Mouse (Mus musculus) NIH3T3 (cell line): Measurements from ENCODE around the gene Slc24a3.

Source experiments
- DNase-seq: peaks from one replicate; pipeline ENCODE4 v3.0.0-alpha.2; 2012; ENCODE audit warnings: low read depth

The Slc24a3 gene

DNA sequence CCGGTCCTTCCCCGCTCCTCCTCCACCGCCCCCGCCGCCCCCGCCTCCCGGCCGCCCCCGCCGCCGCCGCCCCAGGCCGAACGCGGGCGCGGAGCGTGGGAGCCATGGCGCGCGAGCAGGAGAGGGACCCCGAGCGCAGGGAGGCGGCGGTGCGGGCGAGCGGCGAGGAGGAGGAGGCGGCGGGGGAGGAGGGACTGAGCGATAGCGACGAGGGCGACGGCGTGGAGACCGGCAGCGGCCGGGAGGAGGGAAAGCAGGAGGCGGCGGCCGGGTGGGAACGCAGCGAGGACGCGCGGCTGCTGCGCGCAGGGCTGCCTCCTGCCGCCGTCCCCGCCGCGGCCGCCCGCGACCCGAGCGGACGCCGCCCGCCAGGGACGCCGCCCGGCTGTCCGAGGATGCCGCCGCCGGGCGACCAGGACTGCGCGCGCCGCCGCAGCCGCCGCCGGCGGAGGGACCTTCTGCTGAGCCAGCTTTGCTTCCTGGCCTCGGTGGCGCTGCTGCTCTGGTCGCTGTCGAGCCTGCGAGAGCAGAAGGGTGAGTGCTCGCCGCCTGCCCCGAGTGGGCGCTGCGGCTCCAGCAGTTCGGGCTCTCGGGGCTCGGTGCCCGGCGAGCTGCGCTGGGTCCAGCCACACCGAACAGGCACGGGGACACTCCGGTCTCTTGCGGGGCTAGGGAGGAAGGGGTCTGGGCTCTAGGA is at the start of gene Slc24a3:
TSS of gene Slc24a3 (plus strand) at position 91 of the 697 bp plus-strand sequence.
- DNase-seq, result no peak

DNA sequence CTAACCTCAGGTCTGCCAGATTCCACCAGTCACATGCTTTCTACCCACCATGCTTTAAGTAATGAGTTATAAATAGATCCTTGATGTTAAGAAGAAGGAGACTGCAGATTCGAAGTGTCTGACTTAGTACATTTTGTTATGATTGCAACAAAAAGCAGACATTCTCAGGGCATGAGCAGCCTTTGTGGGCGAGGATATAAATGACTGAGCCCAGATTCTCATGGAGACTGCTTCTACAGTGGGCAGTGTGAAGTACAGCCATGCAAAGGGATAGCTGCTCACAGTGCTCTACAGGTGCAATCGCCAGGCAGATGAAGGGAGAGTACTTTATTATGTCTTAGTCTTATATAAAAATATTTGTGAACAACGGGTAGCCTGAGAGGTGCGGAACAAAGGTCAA is 49.8 kb upstream of the Slc24a3 start:
- DNase-seq, result no peak

DNA sequence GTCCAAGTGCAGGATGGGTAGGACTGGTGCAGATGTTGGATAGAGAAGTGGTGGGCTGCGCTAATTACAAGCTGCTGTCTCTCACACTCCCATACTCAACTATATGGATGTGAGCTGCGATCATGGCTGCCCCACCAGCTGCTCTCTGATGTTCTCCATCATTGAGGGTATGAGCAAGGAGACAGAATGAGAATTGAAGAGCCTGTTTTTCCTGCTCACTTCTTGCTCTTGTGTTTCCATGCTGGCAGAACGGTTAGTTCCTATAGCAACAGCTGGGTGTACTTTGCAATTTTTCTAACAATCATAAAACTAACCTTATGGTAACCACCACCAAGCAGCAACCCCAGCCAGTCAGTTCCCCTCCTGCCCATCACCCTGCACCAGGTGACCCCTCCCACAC is 39.8 kb upstream of the Slc24a3 start:
- no peak for DNase-seq

DNA sequence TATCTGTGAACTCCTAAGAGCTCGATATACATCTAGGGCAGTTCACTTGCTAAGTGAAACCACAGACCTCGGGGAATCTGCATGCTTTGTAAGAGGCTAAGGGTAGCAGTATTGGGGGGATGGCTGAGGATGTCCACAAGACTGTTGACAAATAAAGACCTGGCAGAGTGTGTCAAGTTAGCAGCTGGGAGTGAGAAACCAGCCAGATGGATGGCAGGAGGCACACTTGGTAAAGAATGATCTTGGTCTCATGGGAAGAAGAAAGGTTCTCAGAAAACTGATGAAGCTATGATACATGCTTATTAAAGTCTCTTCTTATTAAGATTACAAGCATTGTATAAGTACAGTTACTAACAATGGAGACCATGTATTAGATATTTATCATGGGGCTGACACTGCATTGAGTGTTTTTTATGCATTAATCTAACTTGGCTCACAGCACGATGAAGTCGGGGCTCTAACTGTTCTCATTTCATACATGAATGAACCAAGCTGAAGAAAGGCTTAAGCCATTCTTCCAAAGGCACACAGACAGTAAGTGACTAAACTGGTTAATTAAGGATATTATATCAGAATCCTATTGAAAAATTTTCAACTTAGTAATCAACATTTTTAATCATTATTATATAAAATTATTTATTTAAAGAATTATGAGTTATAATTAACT is 30.8 kb upstream of the Slc24a3 start:
- no peak for DNase-seq

DNA sequence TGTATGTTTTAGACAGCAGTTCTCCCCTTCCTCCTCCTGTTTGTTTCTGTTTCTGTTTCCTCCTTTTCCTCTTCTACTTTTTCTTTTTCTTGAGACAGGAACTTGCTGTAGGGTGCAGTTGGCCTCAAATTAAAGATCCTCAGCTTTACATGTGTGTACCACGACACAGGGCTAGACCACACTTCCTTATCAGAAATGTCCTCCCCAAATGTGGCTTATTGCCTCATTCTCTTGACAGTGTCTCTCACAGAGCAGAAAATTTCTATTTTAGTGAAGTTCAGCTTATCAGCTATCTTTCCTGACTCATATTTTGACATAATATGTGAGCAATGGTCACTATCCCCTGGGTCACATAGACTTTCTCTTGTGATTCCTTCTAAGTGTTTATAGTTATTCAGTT is 17.1 kb upstream of the Slc24a3 start:
- no peak for DNase-seq

DNA sequence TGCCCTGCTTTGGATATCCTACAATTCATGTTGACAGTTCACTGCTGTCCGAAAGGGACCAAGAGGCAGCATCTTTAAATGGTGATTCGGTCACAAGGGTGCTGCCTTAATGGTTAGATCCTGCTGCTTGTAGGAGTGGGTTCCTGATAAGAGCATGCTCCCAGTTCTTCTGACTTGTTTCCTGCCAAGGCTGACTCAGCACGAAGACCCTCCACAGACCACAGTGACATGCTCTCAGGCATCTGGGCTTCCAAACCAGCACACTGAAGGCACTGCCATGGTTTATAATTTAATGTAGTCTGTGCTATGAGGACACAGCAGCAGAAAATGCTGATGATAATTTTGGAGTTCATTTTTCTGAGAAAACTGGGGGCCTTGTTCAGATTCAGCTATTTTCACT is 16.7 kb upstream of the Slc24a3 start:
- no peak for DNase-seq

DNA sequence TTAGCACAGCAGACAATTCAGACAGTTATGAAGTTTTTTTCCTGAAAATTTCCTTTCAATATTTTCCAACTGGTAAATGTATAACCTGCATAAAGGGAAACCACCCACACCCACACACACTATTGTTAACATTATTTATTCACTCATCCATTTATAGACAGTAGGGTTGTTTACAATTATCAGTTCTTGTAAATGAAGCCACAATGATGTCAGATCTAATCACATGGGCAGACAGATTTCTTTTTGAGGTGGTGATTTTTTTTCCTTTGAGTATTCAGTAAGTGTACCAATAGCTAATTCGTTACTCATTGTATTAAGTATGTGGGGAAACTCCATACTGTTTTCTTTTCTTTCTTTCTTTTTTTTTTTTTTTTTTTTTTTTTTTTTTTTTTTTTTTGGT is 15.3 kb upstream of the Slc24a3 start:
- no peak for DNase-seq

DNA sequence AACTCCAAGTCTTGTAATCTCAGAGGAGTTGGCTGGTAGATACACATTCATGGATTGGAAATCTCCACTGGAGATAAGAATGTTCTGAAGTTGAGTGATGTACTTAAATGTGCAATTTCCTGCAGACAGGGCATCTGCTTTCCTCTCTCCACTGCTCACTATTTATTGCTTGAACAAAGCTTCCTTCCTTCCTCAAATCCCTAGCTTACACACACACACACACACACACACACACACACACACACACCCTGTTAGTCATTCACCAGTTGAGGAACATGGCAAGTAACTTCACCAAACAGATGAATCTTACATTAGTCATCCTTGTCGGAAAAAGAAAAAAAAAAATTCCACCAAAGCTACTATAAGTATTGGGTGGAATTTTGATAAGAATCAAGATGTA is 8.6 kb upstream of the Slc24a3 start:
- DNase-seq, result peak; percentile 14

DNA sequence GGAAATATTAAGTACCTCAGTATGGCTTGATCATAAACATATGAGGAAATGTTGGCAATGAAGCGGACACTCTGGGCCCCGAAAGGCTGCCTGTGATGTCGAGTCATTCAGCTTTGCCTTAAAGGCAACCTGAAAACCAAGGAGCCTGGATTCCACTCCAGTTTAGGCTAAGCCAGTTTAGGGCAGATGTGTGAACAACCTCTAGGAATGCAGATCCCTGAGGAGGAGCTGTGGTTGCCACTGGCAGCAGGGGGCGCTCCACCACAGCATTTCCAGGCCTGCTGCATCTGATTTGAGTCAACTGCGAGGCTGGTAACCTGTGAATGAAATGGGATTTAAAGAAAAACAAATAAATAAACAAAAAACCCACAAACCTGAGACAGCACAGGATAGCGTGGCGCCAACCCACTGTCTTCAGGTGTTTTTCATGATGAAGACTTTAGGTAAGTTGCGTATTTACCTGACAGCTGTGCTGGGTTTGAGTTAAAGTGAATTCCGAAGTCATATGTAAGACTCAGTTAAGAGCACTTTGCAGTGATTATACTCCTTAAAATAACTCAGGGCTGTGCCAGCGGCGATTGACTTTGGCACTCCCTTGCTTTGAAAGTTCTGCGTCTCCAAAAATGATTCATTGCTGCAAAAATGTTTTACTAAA is 6.4 kb upstream of the Slc24a3 start:
- peak; percentile 77 for DNase-seq

DNA sequence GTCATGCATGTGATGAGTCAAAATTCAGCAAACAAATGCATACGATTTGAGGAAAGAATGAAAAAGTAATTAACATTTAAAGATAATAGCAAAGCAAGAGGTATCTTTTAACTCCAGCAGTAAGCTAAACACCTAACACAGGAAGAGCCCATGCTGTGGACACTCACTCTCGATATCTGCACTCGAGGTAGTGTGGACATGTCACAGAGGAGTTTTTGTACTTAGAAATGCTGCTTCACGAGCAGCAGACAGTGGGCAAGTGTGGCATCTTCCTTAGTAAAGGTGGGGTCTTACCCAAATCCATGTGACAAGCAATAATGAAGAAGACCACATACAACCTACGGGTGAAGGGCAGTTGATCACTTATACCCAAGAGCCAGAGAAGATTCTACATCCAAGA is 3.5 kb upstream of the Slc24a3 start:
- no peak for DNase-seq

DNA sequence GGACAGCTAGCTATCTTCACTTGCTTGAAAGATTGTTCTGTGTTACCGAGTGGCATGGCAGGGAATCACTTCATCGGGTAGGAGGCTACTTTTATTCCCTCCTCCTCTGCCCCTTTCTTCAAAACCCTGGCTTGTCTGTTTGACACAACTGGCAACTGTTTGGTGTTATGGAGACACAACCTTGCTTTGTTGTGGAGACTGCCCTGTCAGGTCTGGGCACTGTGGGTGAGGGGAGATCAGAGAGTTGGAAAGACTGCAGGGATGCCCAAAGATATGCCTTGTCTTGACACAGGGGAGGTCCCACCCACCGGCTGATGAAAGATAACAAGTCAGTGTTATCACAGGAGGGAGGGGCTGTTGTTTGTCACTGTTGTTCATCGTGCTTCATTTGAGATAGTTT is 3.0 kb upstream of the Slc24a3 start:
- DNase-seq, result no peak

DNA sequence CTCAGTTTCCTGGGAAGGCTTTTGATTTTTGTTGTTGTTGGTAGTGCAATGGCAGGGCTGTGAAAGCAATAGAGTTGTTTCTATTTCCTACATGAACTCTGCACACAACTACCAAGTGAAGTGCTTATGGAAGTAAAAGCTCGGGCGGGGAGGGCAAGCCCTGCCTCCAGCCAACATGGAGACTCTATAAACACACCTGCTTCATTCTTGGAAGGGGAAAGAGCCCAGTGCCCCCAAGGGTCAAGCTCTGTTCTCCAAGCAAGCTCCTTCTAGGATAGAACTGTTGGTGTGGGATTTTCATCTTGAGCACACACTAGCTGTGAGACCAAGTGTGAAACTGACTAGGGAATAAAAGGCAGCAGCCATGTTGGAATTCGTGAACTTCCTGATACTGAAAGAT is 2.5 kb upstream of the Slc24a3 start:
- no peak for DNase-seq

DNA sequence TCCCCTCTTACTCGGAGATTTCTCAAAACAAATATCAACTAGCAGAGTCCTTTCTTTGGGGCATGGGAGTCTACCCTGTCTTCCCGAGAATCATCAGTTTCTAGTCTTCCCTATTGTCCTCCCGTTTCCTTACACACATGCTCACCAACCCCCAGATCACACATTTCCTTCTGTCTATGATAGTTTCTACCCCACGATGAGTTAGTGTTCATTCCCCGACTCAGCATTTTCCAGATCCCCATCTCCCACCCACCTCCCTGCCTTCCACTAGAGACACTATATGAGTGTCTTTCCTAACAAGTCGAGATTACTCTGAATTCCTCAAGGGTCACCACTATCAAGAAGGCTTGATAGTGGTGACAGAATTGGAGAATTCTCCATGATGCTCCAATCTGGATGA is 1.7 kb upstream of the Slc24a3 start:
- DNase-seq, result no peak

DNA sequence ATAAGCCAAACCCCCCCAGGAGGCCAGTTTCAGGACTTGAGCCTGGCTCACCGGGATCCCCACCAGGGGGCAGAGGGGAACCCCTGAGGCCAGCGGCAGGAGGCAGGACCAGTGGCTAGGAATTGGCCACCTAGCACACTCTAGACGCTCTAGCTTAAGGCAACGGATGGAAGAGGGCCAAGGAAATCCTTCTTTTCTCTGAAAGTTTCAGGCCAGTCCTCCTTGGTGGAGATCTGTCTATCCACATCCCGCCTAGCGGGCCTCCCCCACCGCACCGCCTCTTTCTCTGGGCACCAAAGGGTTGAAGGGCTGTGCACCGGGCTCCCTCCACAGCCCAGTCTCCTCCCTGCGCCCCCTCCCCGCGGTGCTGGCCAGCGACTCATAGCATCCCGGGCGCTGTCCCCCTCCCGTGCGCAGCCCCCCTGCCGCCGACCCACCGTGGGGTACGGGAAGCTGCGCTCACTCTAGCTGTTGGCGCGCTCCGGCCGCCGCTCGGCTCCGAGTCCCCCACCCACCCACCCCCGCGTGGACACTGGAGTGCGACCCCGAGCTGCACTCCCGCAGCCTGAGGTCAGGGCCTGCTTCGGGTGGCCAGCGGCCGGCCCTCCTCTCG is 397 bp upstream of the Slc24a3 start:
- DNase-seq, result no peak

DNA sequence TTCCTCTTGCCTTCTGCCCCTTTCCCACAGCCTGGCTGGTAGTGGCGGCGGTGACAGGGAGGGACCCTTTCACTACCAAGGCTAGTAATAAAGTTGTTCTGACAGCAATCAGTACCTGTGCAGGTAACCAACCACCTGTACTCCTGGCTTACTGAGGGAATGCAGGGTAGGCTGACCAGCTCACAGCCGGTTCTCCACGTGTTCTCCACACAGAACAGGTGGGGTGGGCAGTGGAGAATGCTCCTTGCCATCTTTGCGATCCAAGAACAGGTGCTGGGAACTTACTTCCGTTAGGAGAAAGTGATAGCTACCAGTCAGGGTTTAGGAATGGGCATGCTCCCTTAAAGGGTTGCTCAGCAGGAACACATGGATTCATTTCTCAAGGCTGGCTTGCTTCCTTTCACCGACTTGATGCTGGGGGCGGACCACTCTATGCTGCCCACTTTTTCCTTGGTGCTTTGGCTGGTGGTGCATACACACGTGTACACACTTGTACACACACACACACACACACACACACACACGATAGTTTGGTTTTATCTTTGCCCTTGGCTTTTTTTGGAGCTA is 934 bp downstream of the Slc24a3 start:
- DNase-seq, result no peak

DNA sequence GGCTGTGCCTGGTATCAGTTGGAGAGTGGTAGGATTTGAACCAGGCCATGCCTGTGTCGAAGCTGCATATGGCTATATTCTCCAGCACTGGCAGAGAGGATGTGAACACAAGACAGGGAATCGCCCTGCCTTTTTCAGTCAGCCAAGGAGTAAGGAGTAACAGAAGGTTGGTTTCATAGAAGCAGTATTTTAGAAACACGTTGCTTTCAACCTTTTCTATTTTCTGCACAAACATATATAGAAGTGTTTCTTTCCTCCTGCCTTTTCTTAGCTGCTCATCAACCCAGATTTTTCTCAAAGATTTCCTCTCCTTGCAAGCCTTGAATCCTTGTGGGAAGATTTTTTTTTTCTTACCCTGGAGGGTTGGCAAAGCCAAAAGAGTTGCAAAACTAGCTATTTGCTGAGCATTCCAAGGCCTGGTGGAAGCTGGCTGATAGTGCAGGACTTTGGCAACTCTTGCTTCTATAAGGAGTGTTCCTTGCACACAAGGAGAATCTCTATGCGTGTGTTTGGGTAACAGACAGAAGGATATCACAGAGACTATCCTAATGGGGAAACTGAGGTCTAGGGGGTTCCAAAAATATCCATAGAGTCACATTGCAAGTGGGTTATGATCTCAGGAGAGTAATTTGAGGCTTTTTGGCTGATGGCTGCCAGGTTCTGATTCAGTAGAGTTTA is 5.6 kb downstream of the Slc24a3 start:
- peak; percentile 8 for DNase-seq

DNA sequence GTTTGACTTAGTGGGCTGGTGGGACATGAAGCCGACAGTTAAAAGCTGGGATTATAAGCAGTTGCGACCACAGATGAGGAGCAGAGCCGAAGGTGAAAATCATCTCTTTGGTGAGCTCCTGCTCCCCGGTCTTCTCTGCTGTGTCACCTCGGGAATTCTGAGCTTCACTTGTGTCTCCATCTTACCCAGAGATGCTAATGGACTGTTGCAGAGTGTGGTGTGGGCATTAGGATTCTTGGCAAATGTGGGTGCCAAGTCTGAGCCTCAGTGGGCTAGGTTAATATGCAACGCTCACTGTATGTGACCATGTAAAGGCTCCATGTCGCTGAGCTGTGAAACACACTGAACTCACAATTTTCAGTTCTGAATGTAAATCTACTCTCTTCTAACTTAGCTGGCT is 7.5 kb downstream of the Slc24a3 start:
- no peak for DNase-seq

DNA sequence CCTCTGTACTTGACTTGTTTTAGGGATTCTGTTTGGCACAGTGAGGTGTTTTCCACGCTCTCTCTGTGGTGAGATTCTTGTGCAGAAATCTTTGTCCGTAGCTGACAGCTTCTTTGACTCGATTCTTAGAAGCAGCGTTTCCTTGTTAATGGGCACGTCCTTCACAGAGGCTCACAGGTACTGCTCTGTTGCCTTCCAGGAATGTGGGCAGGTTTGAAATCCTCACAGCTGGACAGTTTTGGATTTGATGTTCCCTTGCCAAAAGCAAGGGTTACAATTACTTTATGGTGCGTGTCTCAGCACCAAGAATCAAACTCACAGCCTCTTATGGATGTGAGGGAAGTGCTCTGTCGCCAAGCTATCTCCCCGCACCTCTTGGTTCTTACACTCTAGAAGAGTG is 14.9 kb downstream of the Slc24a3 start:
- no peak for DNase-seq

DNA sequence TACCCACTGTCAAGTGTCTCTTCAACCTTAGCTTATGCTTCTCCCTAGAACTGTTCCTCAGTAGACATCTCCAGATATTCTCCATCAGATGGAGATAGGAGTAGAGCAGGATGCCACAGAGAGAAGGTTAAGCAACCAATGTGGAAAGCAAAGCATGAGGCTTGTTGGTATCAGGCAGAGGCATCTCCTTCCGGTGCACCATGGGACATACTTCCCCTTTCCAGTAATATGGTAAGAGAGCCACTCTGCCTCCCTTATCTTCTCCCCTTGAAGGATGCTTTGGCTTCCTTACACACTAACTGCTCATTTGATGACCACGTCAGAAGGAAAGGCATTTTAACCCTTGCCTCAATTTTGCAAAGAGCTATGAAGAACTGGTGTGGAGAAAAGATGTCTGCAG is 21.3 kb downstream of the Slc24a3 start:
- no peak for DNase-seq

DNA sequence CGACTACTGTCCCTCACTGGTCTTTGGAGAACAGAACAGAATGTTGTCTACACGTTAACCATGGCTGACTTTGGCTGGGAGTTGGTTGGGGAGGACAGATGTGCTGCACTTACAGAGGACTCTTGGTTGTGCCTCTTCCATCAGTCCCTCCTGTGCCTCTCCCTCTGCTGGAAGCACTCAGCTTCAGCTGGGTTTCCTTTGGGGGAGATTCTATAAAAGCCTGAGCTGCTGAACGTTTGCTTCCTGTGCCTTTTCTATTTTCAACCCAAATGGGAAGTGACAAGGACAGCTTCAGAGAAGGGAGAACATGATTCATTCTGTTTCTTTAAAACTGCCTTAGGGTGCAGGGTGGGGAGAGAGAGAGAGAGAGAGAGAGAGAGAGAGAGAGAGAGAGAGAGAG is 28.5 kb downstream of the Slc24a3 start:
- DNase-seq, result no peak

DNA sequence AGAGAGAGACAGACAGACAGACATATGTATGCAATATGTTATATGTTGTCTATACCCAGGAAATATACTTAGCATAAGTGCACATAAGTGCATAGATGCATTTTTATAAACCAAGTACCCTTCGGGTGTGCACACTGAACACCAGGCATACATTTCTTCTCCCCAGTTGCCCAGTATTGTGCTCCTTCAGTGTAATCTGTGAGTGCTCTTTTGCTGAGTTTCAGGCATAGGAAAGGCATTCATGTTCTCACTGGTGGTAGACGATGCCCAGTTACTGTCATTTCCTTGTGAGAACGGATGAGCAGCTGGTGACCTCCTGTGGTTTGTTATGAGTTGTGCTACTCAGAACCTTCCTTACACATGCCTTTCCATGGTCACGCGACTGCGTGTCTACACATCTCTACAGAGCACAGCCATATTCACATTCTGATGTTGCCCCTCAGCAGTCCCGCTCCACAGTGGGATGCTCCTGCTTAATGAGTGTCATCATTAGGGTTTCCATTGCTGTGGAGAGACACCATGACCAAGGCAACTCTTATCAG is 29.0 kb downstream of the Slc24a3 start:
- no peak for DNase-seq

DNA sequence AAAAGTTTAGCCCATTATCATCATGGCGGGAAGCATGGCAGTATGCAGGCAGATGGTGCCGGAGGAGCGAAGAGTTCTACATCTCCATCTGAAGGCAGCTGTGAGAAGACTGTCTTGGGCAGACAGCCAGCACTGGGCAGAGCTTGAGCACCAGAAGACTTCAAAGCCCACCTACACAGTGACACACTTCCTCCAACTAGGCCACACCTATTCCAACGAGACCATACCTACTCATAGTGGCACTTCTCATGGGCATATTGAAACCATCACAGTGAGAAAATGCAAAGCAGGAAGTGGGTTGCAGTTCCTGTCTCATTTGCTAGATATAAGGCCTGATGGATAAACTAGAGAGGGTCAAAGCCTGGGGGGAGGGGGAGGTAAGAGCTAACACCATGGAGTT is 29.5 kb downstream of the Slc24a3 start:
- no peak for DNase-seq
